Mouse (Mus musculus): Measurements from ENCODE around the gene Scgb1a1. TPM values are rescaled to one million over a fixed set of nuclear protein-coding genes. Genes with fewer than 3 reads are reported as not detected.

The Scgb1a1 gene
- polyA plus RNA-seq, 1 experiment from 2014 or later, result not detected

DNA sequence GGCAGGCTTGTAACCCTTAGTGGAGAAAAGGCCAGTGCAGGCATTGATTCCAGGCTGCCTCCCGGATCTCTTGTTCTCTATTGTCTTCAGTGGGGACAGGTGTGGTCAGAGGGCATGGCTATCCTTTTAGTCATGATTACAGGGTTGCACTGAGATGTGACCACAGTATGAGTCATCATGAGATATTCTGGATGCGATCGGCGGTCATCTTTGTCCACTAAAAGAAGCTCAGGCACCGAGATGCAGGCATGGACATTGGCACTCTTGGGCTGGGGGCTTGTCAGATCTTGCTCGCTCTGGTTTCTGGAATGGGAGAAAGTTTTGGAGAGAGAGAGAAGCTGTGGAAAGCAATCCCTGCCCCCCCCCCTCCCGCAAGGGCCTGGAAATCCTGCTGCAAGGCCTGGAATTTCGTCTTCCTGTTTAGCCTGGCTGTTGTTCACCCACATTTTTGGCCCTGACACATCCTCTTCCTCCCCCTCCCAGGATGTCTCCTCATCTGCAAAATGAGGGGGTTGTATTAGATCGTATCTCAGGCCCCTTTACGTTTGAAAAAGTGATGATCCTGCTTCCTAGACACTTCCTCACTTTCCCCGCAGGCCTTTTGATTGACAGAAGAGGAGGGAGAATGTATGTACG lies 13.9 kb downstream of the Scgb1a1 start:
- Histone ChIP-seq H3K27me3 (replicated peaks; ENCODE audit: low read depth, poor library complexity, severe bottlenecking) (no peaks in the 10 kb centered on the region), H3K9me3 (no peaks in the 10 kb centered on the region), H3K36me3 (replicated peaks) (no peaks in the 10 kb centered on the region), H3K27ac (replicated peaks) (0 out of 2 replicates have a peak overlapping the region, but pooled peaks have one; percentile 30), H3K4me1 (peaks cover 9% of the 10 kb centered on the region; the same call in 1 of the 2 replicates), H3K4me3 (no peak overlapping the region)
- no peak for DNase-seq (ENCODE audit: low spot score)
- WGBS, result 75% methylated on average over 12 of the region's 12 CpGs

DNA sequence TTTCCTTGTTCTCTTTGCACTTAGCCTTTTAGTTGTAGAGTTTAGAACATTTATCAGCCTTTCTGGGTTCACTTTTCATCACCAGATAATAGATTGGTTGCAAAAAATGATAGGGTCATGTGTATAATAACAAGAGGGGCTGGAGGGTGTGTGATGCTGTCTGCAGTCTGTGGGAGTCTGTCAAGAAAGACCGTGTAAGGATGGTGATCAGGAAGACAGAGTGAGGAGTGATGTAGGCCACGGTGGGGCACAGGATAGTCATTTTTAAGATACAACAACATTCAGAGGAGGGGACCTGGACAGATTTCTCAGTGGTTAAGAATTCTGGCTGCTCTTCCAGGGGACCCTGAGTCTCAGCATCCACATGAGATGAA lies 15.6 kb downstream of the Scgb1a1 start:
- Histone ChIP-seq H3K4me3 (no peak overlapping the region), H3K36me3 (replicated peaks) (no peaks in the 10 kb centered on the region), H3K27ac (replicated peaks) (no peak overlapping the region; the same call in 1 of the 2 replicates), H3K4me1 (peaks cover 9% of the 10 kb centered on the region; the same call in 1 of the 2 replicates), H3K9me3 (no peaks in the 10 kb centered on the region), H3K27me3 (replicated peaks; ENCODE audit: low read depth, poor library complexity, severe bottlenecking) (no peaks in the 10 kb centered on the region)
- 82% methylated on average over 2 of the region's 2 CpGs for WGBS
- DNase-seq (ENCODE audit: low spot score), result no peak

DNA sequence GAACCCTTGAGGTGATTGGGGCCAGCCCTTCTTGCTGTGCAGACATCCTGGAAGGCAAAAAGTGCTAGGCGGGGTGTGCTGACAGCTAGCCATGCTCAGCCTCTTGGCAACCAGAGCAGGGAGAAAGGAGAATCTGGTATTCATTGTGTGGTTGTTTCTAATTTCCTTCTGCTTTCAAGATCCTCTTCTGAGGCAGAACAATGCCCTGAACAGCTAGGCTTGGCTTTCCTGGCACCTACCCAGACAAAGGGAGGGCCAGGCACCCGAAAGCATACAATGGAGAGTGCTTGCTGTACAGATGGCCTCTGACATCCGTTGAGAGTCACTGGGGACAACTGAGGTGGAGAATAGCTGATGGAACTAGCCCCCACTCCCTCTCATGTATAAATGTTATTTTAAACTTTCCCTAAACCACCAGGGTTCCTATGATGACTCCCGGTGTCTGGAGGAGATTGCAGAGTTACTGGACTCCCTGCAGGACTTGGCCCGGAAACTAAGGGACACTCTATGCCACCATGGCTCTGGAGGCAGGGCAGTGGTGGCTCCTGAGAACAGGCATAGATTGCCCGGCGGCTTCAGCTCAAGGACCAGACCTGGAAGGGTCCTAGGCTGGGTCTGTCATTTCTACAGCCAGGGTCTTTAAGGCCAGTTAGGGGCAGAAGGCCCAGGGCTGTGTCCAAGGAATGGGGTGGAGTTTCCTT lies 16.2 kb downstream of the Scgb1a1 start:
- DNase-seq (ENCODE audit: low spot score), result no peak
- Histone ChIP-seq H3K27me3 (replicated peaks; ENCODE audit: low read depth, poor library complexity, severe bottlenecking) (no peaks in the 10 kb centered on the region), H3K36me3 (replicated peaks) (no peaks in the 10 kb centered on the region), H3K27ac (replicated peaks) (peak overlapping the region; percentile 11; the same call in 1 of the 2 replicates), H3K4me3 (no peak overlapping the region), H3K4me1 (peaks cover 9% of the 10 kb centered on the region; the same call in 1 of the 2 replicates), H3K9me3 (no peaks in the 10 kb centered on the region)
- 72% methylated on average over 7 of the region's 7 CpGs for WGBS

DNA sequence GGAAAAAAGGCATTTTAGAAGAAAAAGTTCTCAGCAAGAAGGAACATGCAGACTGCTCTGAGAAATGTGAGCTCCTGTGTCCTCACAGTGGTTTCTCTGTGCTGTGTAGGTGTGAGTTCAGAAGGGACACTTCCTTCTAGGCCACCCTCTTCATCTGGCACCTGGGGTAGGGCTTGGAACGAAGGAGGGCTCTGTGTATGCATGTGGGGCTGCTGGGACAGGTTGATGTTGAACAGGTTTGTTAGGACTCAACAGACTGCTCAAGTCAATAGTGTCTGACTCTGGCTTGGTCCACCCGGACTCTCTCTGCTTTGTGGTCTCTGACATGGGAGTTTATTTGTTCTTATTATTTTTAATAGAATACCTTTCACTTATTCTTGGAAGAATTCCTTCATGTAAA lies 17.4 kb downstream of the Scgb1a1 start:
- 84% methylated on average over 2 of the region's 2 CpGs for WGBS
- Histone ChIP-seq H3K27me3 (replicated peaks; ENCODE audit: low read depth, poor library complexity, severe bottlenecking) (no peaks in the 10 kb centered on the region), H3K4me1 (peaks cover 20% of the 10 kb centered on the region), H3K36me3 (replicated peaks) (no peaks in the 10 kb centered on the region), H3K27ac (replicated peaks) (no peak overlapping the region), H3K9me3 (no peaks in the 10 kb centered on the region), H3K4me3 (no peak overlapping the region)
- DNase-seq (ENCODE audit: low spot score), result no peak

DNA sequence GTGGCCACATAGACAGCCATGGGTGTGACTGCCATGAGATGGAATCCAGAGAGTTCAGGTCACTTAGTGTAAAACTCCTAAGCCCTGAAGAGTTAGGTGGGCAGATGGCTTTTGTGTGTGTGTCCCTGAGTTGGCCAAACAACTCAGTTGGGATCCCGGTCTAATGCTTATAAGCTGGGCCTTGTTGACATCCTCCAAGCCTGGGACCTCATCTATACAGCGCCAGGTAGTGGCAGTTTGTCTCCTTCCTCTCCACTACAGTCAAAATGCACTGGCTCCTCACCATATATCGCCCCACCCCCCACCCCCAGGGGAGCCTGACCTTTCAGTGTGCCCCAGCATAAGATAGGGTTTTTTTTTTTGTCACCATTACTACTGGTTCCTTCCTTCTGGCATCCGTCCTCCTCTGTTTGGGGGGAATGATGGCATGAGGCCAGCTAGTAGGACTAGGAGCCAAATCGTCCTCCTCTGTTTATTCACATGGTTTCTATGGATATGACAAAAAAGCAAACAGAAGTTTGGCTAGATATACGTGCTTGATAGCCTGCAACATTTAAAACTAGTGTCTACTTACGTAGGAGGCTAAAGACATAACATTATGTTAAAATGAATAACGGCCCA lies 18.0 kb downstream of the Scgb1a1 start:
- H3K9me3 ChIP-seq, result no peaks in the 10 kb centered on the region
- H3K27me3 ChIP-seq (replicated peaks; ENCODE audit: low read depth, poor library complexity, severe bottlenecking), result no peaks in the 10 kb centered on the region
- H3K36me3 ChIP-seq (replicated peaks), result no peaks in the 10 kb centered on the region
- DNase-seq (ENCODE audit: low spot score), result no peak
- 83% methylated on average over 8 of the region's 8 CpGs for WGBS
- no peak overlapping the region for H3K27ac ChIP-seq (replicated peaks)
- peaks cover 20% of the 10 kb centered on the region for H3K4me1 ChIP-seq
- no peak overlapping the region for H3K4me3 ChIP-seq

DNA sequence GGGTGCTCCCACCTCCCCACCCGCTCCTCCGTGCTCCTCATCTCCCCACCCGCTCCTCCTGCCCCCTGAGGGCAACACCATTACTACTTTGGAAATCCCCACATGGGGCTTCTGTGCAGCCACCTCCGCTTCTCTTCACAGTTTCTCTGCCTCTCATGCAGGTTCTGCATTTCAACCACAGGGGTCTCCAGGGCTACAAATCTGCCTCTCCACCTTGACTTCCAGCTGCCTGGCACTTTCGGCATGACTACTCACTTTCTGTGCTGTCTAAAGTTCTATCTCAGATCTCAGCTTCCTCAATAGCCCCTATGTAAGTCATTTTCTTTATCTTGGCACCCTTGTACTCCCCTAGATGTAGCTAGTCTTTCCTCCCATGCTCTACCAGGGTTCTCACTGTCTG lies 20.5 kb downstream of the Scgb1a1 start:
- peaks cover 20% of the 10 kb centered on the region for H3K4me1 ChIP-seq
- H3K27me3 ChIP-seq (replicated peaks; ENCODE audit: low read depth, poor library complexity, severe bottlenecking), result no peaks in the 10 kb centered on the region
- H3K36me3 ChIP-seq (replicated peaks), result no peaks in the 10 kb centered on the region
- DNase-seq (ENCODE audit: low spot score), result no peak
- WGBS, result 77% methylated on average over 5 of the region's 5 CpGs
- H3K4me3 ChIP-seq, result no peak overlapping the region
- no peaks in the 10 kb centered on the region for H3K9me3 ChIP-seq
- no peak overlapping the region for H3K27ac ChIP-seq (replicated peaks)

DNA sequence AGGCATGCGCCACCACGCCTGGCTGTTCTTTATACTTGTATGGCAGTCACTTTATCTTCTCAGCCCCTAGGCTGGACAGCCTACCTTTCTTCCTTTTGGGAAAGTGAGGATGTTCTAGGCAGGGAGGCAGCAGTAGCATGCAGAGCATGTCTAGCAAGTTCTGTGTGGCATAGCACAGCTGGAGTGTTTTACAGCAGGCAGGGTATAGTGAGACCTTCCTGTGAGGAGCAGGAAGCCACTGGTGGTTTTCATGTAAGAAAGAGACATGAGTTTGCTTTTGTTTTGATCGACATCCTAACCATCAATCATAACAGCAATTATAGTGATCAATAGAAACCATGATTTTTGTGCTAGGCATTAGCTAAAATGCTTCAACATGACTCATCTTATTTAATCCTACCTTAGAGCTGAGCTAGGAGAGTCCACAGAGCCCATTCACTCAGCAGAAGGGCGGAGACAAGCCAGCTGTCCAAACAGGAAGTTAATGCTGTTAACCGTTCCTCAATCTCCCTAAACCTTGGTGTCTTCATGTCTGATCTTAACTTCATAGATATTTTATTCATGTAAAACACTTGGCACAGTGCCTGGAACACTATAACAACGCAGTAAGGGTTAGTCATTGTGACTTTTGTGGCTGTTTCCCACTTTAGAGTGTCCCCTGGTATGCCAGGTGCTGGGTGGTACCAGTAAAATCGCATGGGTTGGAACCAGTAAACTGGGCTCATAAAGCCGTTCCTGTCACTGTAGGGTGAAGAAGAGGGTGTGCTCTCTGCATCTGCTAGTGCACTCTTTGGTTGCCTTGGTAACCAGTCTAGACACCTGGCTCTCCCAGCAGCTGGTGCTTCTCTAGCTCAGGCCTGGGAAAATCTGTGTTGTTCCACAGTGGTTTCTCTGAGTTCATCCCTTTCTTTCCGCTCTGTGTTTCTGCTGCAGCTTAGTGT lies 21.9 kb downstream of the Scgb1a1 start:
- 73% methylated on average over 9 of the region's 9 CpGs for WGBS
- no peaks in the 10 kb centered on the region for H3K36me3 ChIP-seq (replicated peaks)
- H3K4me3 ChIP-seq, result no peak overlapping the region
- no peak overlapping the region for H3K27ac ChIP-seq (replicated peaks)
- no peaks in the 10 kb centered on the region for H3K27me3 ChIP-seq (replicated peaks; ENCODE audit: low read depth, poor library complexity, severe bottlenecking)
- peaks cover 11% of the 10 kb centered on the region for H3K4me1 ChIP-seq
- no peaks in the 10 kb centered on the region for H3K9me3 ChIP-seq
- DNase-seq (ENCODE audit: low spot score), result no peak

DNA sequence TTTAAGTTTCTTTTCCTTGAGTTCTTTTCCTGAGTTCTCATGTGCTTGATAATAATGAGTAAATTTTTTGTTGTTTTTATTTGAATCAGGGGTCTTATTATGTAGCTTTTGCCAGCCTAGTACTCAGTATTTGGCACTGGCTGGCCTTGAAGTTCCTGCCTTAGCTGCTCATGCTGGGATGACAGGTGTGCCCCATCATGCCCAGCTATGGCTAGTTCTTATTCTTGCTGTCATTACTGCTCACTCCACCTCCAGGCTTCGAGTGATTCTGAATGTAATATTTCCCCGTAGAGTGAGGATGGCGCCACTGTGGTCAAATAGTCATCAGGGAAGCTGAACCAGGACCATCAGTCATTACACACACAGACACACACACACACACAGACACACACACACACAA lies 23.9 kb downstream of the Scgb1a1 start:
- H3K36me3 ChIP-seq (replicated peaks), result no peaks in the 10 kb centered on the region
- DNase-seq (ENCODE audit: low spot score), result no peak
- no peaks in the 10 kb centered on the region for H3K27me3 ChIP-seq (replicated peaks; ENCODE audit: low read depth, poor library complexity, severe bottlenecking)
- H3K4me3 ChIP-seq, result no peak overlapping the region
- 88% methylated on average over 3 of the region's 3 CpGs for WGBS
- no peak overlapping the region for H3K27ac ChIP-seq (replicated peaks)
- no peaks in the 10 kb centered on the region for H3K9me3 ChIP-seq
- peaks cover 11% of the 10 kb centered on the region for H3K4me1 ChIP-seq

DNA sequence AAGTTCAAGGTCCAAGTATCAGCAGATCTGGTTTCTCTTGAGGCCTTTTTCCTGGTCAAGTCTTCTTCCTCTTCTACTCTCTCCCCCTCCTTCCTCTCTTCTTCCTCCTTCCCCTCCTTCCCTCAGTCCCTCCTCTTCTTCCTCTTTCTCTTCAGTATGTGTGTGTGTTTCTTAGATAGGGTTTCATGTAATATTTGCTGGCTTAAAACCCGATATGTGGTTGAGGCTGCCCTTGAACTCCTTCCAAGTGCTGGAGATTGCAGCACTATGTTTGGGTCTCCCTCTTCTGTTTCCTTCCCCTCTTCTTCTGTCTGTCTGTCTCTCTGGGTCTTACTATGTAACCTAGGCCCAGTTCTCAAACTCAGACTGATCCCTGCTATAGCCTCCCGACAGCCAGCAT lies 24.9 kb downstream of the Scgb1a1 start:
- 87% methylated on average over 2 of the region's 2 CpGs for WGBS
- Histone ChIP-seq H3K4me1 (peaks cover 11% of the 10 kb centered on the region), H3K4me3 (no peak overlapping the region), H3K27ac (replicated peaks) (no peak overlapping the region), H3K27me3 (replicated peaks; ENCODE audit: low read depth, poor library complexity, severe bottlenecking) (no peaks in the 10 kb centered on the region), H3K9me3 (no peaks in the 10 kb centered on the region), H3K36me3 (replicated peaks) (no peaks in the 10 kb centered on the region)
- no peak for DNase-seq (ENCODE audit: low spot score)

DNA sequence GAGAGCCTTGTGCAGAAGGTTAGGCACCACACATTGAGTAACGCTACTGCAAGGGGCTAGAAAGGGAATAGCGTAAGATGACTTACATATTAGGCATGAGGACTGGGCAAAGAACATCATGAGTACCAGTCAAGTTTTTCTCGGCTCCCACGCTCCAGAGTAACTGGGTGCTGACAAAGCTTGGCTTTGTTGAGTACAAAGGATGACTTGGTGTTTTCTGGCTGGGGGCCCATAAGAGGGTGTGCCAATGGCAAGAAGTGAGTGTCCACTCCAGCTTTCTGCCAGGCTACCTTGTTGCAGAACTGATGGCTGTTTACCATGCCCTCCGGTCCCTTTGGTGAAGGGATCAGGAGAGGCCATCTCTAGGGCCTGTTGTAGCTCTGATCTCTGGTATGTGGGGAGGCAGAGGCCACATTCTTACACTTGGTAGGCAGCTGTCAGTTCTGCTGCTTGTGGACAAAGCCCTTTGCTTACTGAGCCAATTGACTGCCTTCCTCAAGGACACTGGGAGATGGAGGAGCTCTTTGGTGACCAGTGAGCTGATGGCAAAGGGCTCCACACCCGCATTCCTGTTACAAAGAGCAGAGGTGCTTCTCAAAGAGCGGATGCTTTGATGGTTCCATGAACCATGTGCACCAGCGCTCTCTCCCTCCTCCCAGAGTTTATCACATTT lies 26.4 kb downstream of the Scgb1a1 start:
- Histone ChIP-seq H3K36me3 (replicated peaks) (no peaks in the 10 kb centered on the region), H3K27ac (replicated peaks) (no peak overlapping the region)
- WGBS, result 92% methylated on average over 8 of the region's 8 CpGs

DNA sequence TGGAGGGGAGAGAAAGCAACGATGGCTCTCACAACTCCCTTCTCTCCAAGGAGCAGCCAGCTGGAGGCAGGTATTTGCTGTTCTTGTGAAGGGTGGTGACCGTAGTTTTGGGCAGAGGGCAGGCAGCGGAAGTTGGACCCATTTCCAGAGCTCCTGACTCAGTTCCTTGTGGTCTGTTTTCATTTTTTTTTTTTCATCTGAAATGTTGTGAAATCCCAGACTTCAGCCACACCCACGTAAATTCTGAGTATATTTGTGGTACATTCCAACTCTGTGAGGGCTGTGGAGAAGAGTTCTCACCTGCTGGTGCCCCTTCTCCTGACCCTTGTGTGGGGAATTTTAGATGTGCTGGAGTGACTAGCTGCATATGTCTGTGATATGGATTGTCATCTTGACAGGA lies 27.7 kb downstream of the Scgb1a1 start:
- Histone ChIP-seq H3K27ac (replicated peaks) (no peak overlapping the region), H3K9me3 (no peaks in the 10 kb centered on the region), H3K36me3 (replicated peaks) (no peaks in the 10 kb centered on the region), H3K4me1 (no peaks in the 10 kb centered on the region), H3K27me3 (replicated peaks; ENCODE audit: low read depth, poor library complexity, severe bottlenecking) (no peaks in the 10 kb centered on the region), H3K4me3 (no peak overlapping the region)
- DNase-seq (ENCODE audit: low spot score), result no peak
- WGBS, result 78% methylated on average over 4 of the region's 4 CpGs

More for the DNA sequence above, 26.4 kb downstream of the Scgb1a1 start:
- H3K27me3 ChIP-seq (replicated peaks; ENCODE audit: low read depth, poor library complexity, severe bottlenecking), result no peaks in the 10 kb centered on the region
- no peak overlapping the region for H3K4me3 ChIP-seq
- peaks cover 9% of the 10 kb centered on the region for H3K4me1 ChIP-seq
- H3K9me3 ChIP-seq, result no peaks in the 10 kb centered on the region
- no peak for DNase-seq (ENCODE audit: low spot score)

DNA sequence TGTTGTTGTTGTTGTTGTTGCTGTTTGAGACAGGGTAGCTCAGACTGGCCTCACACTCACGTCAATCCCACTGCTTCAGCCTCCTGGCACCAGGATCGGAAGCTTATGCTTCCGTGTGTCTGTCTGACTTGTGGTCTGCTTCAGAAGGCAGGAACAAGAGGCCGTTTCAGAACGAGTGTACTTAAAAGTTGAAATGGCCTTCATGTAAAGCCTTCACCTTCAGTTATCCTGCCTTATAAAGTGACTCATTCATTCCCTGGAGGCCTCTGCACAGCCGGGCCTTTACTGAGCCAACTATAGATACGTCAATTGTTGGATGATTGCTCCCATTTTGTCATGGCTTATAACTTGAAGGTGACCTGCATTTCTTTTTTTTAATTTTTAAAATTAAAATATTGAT lies 28.4 kb downstream of the Scgb1a1 start:
- 84% methylated on average over 7 of the region's 7 CpGs for WGBS

More for the DNA sequence above, 28.4 kb downstream of the Scgb1a1 start:
- DNase-seq (ENCODE audit: low spot score), result no peak
- no peaks in the 10 kb centered on the region for H3K4me1 ChIP-seq
- H3K36me3 ChIP-seq (replicated peaks), result no peaks in the 10 kb centered on the region
- H3K4me3 ChIP-seq, result no peak overlapping the region
- no peaks in the 10 kb centered on the region for H3K27me3 ChIP-seq (replicated peaks; ENCODE audit: low read depth, poor library complexity, severe bottlenecking)
- H3K27ac ChIP-seq (replicated peaks), result no peak overlapping the region
- H3K9me3 ChIP-seq, result no peaks in the 10 kb centered on the region
